Mouse (Mus musculus): ENCODE results near the gene 2410141K09Rik. TPM values are rescaled to one million over a fixed set of nuclear protein-coding genes. Genes with fewer than 3 reads are reported as not detected.
"Not testable (repeated sequence)": the region's sequence is repeated elsewhere in the genome, so short reads cannot be mapped to it uniquely, and the experiment has no call there.

Gene 2410141K09Rik
- not detected in 2 replicates for polyA plus RNA-seq (2014; fragmentation: Nextera tagmentation; extraction: Ambion mirVana)

DNA sequence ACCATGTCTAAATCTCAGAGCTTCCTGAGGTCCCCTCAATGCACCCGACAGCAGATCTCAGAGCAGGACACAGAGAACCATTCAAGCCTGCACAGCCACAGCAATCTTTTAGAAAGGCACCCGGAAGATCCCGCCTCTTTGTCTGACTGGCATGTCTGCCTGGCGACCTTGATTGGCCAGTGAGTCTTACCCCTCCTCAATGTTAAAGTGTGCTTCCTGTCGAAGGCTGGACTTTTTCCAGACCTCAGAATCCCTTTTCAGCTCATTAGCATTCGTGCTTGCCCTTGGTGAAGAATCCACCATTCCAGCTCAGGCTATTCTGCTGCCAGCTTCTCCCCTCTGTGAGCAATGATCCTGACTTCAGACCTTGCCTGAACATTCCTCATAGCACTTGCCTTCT is at the start of gene 2410141K09Rik:
TSS of gene 2410141K09Rik (minus strand) at position 101 of the 400 bp plus-strand sequence.
- not testable (repeated sequence) for H3K4me2 ChIP-seq; H3K9me3 ChIP-seq (replicated peaks; ENCODE audit: control insufficient read depth, low read length); ATAC-seq (replicated peaks; ENCODE audit: insufficient number of reproducible peaks, low FRiP score, low TSS enrichment); H3K36me3 ChIP-seq (ENCODE audit: control insufficient read depth, insufficient read depth, low read length); H3K27me3 ChIP-seq (ENCODE audit: control insufficient read depth, insufficient read depth, low read length); H3K4me3 ChIP-seq (ENCODE audit: low read depth, low read length); H3K4me1 ChIP-seq (ENCODE audit: control insufficient read depth, insufficient read depth, low read length); H3K9ac ChIP-seq (ENCODE audit: low read depth, low read length); H3K27ac ChIP-seq (ENCODE audit: low read depth, low read length)
- no CpG with 5 or more reads among the region's 6 CpGs for WGBS (ENCODE audit: insufficient replicate concordance)

DNA sequence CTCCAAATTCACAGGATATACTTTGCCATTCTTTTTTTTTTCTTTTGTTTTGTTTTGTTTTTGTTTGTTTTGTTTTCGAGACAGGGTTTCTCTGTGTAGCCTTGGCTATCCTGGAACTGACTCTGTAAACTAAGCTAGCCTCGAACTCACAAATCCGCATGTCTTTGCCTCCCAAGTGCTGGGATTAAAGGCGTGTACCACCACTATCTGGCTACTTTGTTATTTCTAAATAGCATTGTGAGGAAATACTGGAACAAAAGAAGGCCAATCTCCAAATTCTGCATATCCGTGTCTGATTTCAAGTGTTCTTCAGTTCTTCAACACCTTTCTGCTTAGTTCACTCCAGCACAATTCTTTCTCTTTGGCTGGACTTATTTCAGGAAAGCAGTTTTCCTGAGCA is 14.1 kb downstream of the 2410141K09Rik start:
- no CpG with 5 or more reads among the region's 5 CpGs for WGBS (ENCODE audit: insufficient replicate concordance)

DNA sequence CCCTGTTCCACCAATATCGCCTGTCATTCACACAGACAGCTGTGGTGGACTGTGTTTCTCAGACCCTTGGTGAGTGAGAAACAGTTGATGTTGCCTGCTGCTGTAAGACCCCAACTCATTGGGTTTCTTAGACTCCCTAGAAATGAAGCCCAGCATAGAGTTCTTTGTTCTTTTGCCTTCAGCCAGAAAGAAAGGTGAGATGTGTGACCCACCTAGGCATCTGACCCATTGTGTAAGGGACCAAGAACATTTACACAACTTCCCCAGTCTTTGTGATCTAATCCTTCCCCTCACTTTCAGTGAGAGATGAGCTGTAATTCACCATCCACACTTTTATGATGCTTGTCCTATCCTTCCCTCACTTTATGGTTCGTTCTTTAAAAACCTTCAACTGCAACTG is 26.0 kb downstream of the 2410141K09Rik start:
- not testable (repeated sequence) for H3K4me2 ChIP-seq; H3K4me1 ChIP-seq (ENCODE audit: control insufficient read depth, insufficient read depth, low read length); H3K27me3 ChIP-seq (ENCODE audit: control insufficient read depth, insufficient read depth, low read length); H3K36me3 ChIP-seq (ENCODE audit: control insufficient read depth, insufficient read depth, low read length); H3K4me3 ChIP-seq (ENCODE audit: low read depth, low read length); ATAC-seq (replicated peaks; ENCODE audit: insufficient number of reproducible peaks, low FRiP score, low TSS enrichment); H3K9me3 ChIP-seq (replicated peaks; ENCODE audit: control insufficient read depth, low read length); H3K27ac ChIP-seq (ENCODE audit: low read depth, low read length); H3K9ac ChIP-seq (ENCODE audit: low read depth, low read length)
- no CpG with 5 or more reads among the region's 2 CpGs for WGBS (ENCODE audit: insufficient replicate concordance)

More for the DNA sequence above, 14.1 kb downstream of the 2410141K09Rik start:
- H3K4me2 ChIP-seq; H3K9me3 ChIP-seq (replicated peaks; ENCODE audit: control insufficient read depth, low read length); H3K4me3 ChIP-seq (ENCODE audit: low read depth, low read length); H3K27ac ChIP-seq (ENCODE audit: low read depth, low read length); H3K36me3 ChIP-seq (ENCODE audit: control insufficient read depth, insufficient read depth, low read length); ATAC-seq (replicated peaks; ENCODE audit: insufficient number of reproducible peaks, low FRiP score, low TSS enrichment); H3K27me3 ChIP-seq (ENCODE audit: control insufficient read depth, insufficient read depth, low read length); H3K4me1 ChIP-seq (ENCODE audit: control insufficient read depth, insufficient read depth, low read length); H3K9ac ChIP-seq (ENCODE audit: low read depth, low read length): not testable (repeated sequence)

Other genes starting within 250 kb of the 2410141K09Rik start
- gene Gm10772, start 213.5 kb downstream of the 2410141K09Rik start, polyA plus RNA-seq (2014; fragmentation: Nextera tagmentation; extraction: Ambion mirVana), result not detected in 2 replicates

Measured in heart, embryonic 11.5 days (tissue).